Mouse (Mus musculus): Measurements from ENCODE around the gene Zfp37. TPM values are rescaled to one million over a fixed set of nuclear protein-coding genes. Genes with fewer than 3 reads are reported as not detected.

Gene Zfp37
- total and polyA plus RNA-seq, 3 experiments = not detected

- TF ChIP-seq EP300 (IDR thresholded peaks at IDR 0.05; ENCODE audit: low read depth in 1 of 2, low read length in 2 of 2) (no peak), MAX (IDR thresholded peaks at IDR 0.05; ENCODE audit: low read length) (no peak), CHD1 (IDR thresholded peaks at IDR 0.05; ENCODE audit: low read depth, low read length) (no peak)
- peak; percentile 56 for DNase-seq (ENCODE audit: low read depth, low spot score)
- Histone ChIP-seq H3K36me3 (ENCODE audit: control insufficient read depth in 1 of 2, insufficient read depth in 2 of 2, low read length in 2 of 2) (no peaks in the 10 kb centered on the region), H3K27ac (ENCODE audit: control insufficient read depth, low read depth, low read length) (no peak overlapping the region), H3K27me3 (ENCODE audit: control insufficient read depth in 1 of 2, insufficient read depth in 2 of 2, low read length in 2 of 2) (no peaks in the 10 kb centered on the region), H3K4me1 (ENCODE audit: control insufficient read depth in 1 of 2, insufficient read depth in 2 of 2, low read length in 2 of 2) (no peaks in the 10 kb centered on the region), H3K4me3 (ENCODE audit: control insufficient read depth in 1 of 2, insufficient read depth in 1 of 2, low read depth in 2 of 2, low read length in 2 of 2) (no peak overlapping the region), H3K9ac (ENCODE audit: control insufficient read depth, low read depth, low read length, poor library complexity, severe bottlenecking) (no peak overlapping the region), H3K79me2 (ENCODE audit: control insufficient read depth, insufficient read depth, low read length, poor library complexity) (no peaks in the 10 kb centered on the region), H3K9me3 (replicated peaks; ENCODE audit: insufficient read depth, low read length) (no peaks in the 10 kb centered on the region)
These were observed 26.1 kb upstream of the Zfp37 start for GRCm38 (mm10) chr4:62256931-62257330.

GRCm38 (mm10) chr4:62254551-62254950 lies 23.7 kb upstream of the Zfp37 start:
- no peak for DNase-seq (ENCODE audit: low read depth, low spot score)
- H3K4me1 ChIP-seq (ENCODE audit: control insufficient read depth in 1 of 2, insufficient read depth in 2 of 2, low read length in 2 of 2) = no peaks in the 10 kb centered on the region
- H3K9ac ChIP-seq (ENCODE audit: control insufficient read depth, low read depth, low read length, poor library complexity, severe bottlenecking) = no peak overlapping the region
- H3K36me3 ChIP-seq (ENCODE audit: control insufficient read depth in 1 of 2, insufficient read depth in 2 of 2, low read length in 2 of 2) = no peaks in the 10 kb centered on the region
- no peaks in the 10 kb centered on the region for H3K79me2 ChIP-seq (ENCODE audit: control insufficient read depth, insufficient read depth, low read length, poor library complexity)
- H3K9me3 ChIP-seq (replicated peaks; ENCODE audit: insufficient read depth, low read length) = no peaks in the 10 kb centered on the region
- H3K27me3 ChIP-seq (ENCODE audit: control insufficient read depth in 1 of 2, insufficient read depth in 2 of 2, low read length in 2 of 2) = no peaks in the 10 kb centered on the region
- TF ChIP-seq EP300 (IDR thresholded peaks at IDR 0.05; ENCODE audit: low read depth in 1 of 2, low read length in 2 of 2) (no peak), CHD1 (IDR thresholded peaks at IDR 0.05; ENCODE audit: low read depth, low read length) (no peak), NRF1 (IDR thresholded peaks at IDR 0.05; ENCODE audit: insufficient read depth, low read depth, low read length, poor library complexity, severe bottlenecking) (no peak), GABPA (IDR thresholded peaks at IDR 0.05; ENCODE audit: low read depth, low read length) (no peak), ZKSCAN1 (IDR thresholded peaks at IDR 0.05; ENCODE audit: low read depth, low read length) (no peak), HCFC1 (IDR thresholded peaks at IDR 0.05; ENCODE audit: low read depth, low read length) (no peak), ZNF384 (IDR thresholded peaks at IDR 0.05; ENCODE audit: low read depth, low read length) (no peak), RCOR1 (IDR thresholded peaks at IDR 0.05; ENCODE audit: low read depth, low read length) (no peak)
- H3K4me3 ChIP-seq (ENCODE audit: control insufficient read depth in 1 of 2, insufficient read depth in 1 of 2, low read depth in 2 of 2, low read length in 2 of 2) = no peak overlapping the region
- H3K27ac ChIP-seq (ENCODE audit: control insufficient read depth, low read depth, low read length) = no peak overlapping the region

DNA sequence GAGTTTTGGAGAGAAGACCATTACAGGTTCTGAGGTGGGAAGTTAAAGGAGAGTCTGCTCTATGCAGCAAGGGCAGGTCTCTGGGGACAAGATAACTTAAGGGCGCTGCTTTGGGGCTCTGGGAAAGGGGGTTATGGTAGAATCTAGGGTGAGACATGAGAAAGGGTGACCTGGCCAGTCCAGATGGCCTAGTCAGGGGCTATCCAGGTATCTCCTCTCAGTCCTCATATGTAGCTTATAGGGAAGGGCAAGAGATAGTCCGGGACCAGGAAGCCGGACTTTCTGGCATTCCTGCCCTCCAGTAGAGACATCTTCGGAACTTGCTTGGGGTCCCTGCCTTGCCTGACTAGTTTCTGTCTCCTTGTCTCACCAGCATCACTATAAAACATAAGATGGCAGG lies 20.9 kb upstream of the Zfp37 start:
- H3K36me3 ChIP-seq (ENCODE audit: control insufficient read depth in 1 of 2, insufficient read depth in 2 of 2, low read length in 2 of 2) = no peaks in the 10 kb centered on the region
- no peak overlapping the region for H3K27ac ChIP-seq (ENCODE audit: control insufficient read depth, low read depth, low read length)
- no peak for DNase-seq (ENCODE audit: low read depth, low spot score)
- no peaks in the 10 kb centered on the region for H3K4me1 ChIP-seq (ENCODE audit: control insufficient read depth in 1 of 2, insufficient read depth in 2 of 2, low read length in 2 of 2)
- no peaks in the 10 kb centered on the region for H3K27me3 ChIP-seq (ENCODE audit: control insufficient read depth in 1 of 2, insufficient read depth in 2 of 2, low read length in 2 of 2)
- no peaks in the 10 kb centered on the region for H3K9me3 ChIP-seq (replicated peaks; ENCODE audit: insufficient read depth, low read length)
- H3K9ac ChIP-seq (ENCODE audit: control insufficient read depth, low read depth, low read length, poor library complexity, severe bottlenecking) = no peak overlapping the region
- no peak for TF ChIP-seq KAT2A (conservative IDR thresholded peaks at IDR 0.05; ENCODE audit: low read depth, low read length)
- no peak for TF ChIP-seq POLR2AphosphoS2 (IDR thresholded peaks at IDR 0.05; ENCODE audit: low read length)
- no peak for TF ChIP-seq UBTF (IDR thresholded peaks at IDR 0.05; ENCODE audit: borderline replicate concordance, insufficient read depth, low read depth, low read length)
- TF ChIP-seq ZC3H11A (IDR thresholded peaks at IDR 0.05; ENCODE audit: low read depth, low read length) = no peak
- TF ChIP-seq SIN3A (IDR thresholded peaks at IDR 0.05; ENCODE audit: low read length) = no peak
- TF ChIP-seq MAZ (IDR thresholded peaks at IDR 0.05; ENCODE audit: low read depth, low read length) = no peak
- no peak for TF ChIP-seq NELFE (IDR thresholded peaks at IDR 0.05; ENCODE audit: low read depth, low read length)
- no peak for TF ChIP-seq MXI1 (IDR thresholded peaks at IDR 0.05; ENCODE audit: low read depth, low read length)
- no peak for TF ChIP-seq BHLHE40 (IDR thresholded peaks at IDR 0.05; ENCODE audit: borderline replicate concordance, low read depth, low read length)
- TF ChIP-seq MEF2A (IDR thresholded peaks at IDR 0.05; ENCODE audit: extremely low read depth, insufficient replicate concordance, low read depth, low read length, poor library complexity, severe bottlenecking) = no peak
- TF ChIP-seq E2F4 (IDR thresholded peaks at IDR 0.05; ENCODE audit: borderline replicate concordance, low read depth, low read length) = no peak
- no peak overlapping the region for H3K4me3 ChIP-seq (ENCODE audit: control insufficient read depth in 1 of 2, insufficient read depth in 1 of 2, low read depth in 2 of 2, low read length in 2 of 2)
- H3K79me2 ChIP-seq (ENCODE audit: control insufficient read depth, insufficient read depth, low read length, poor library complexity) = no peaks in the 10 kb centered on the region

All from MEL (cell line).